Mouse (Mus musculus) kidney, postnatal 10 days (tissue): ENCODE results near the gene Abhd17c.

Source experiments
- DNase-seq: peaks from one replicate; pipeline ENCODE4 v3.0.0; 2021; ENCODE audit warnings: mixed read lengths

The Abhd17c gene

DNA sequence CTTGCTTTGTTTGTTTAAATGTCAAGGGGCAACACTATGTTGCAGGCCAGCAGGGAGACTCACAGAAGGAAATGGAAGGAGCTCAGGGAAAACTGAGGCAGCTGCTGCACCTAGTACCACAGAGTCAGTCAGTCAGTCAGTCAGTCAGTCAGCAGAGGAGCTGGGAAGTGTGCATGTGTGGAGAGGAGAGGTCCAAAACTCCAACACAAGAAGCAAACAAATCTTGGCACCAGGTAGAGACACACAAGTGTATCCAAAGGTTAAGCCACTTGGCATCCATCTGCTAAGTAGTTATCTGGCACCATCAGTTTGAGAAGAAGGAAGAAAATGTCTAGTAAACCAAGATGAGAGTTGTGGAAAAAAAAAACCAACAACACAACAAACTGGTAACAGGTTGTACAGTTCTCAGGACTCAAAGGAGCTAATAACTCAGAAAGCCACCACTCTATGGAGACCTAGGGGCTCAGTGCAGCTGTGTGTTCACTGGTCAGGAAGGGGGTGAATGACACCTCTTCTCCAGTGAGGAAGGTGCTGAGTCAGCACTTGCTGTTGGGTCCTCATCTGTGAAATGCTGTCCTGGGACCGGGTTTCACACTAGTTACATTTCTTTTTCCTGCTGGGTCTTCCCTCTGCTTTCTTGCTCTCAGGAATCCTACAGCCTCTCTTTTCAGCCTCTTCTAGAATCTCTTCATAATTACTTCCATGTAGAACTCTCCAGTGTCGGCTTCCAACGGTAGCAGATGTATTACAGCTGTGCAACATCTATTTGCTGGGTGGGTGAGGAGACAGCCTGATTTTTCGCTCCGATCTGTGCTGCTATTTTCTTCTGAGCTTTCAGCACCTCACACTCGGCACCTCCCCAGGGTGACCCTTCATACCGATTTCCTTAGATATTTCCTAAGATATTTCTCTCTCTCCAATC lies 34.8 kb downstream of the Abhd17c start:
- DNase-seq: no peak

- peak; percentile 32 for DNase-seq
Observed at GRCm38 (mm10) chr7:84115385-84115784, 36.3 kb downstream of the Abhd17c start.

- DNase-seq: no peak
Observed at GRCm38 (mm10) chr7:84114775-84115174, 36.9 kb downstream of the Abhd17c start.

GRCm38 (mm10) chr7:84113035-84113390 lies 38.7 kb downstream of the Abhd17c start:
- no peak for DNase-seq

DNA sequence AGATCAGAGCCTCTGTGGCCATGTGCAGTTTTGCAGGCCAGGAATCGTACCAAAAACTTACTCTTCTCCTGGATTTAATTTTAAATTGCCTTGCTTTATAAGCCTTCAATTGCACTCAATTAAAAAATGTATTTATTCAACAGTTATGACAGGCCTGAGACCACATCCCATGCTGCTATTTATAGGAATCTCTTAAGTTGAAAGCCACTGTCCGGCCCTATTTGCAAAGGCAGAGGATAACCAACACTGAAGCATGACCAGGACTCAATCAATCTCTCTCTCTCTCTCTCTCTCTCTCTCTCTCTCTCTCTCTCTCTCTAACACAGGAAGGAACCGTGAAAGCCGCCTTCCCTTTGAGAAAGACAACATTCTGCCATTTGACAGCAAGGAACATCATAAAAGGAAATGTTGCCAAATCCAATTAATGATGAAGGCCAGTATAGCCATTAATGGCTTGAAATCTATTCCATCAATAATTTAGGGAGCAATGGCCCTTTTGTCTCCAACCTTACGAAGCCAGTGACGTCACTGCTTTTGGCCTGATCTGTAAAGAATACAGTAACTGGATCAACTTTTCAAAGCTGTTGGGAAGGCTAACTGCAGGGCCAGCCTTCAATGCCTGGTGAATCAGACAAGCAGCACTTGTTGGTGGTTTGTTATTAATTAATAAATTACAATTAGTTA lies 39.2 kb downstream of the Abhd17c start:
- DNase-seq: no peak

DNA sequence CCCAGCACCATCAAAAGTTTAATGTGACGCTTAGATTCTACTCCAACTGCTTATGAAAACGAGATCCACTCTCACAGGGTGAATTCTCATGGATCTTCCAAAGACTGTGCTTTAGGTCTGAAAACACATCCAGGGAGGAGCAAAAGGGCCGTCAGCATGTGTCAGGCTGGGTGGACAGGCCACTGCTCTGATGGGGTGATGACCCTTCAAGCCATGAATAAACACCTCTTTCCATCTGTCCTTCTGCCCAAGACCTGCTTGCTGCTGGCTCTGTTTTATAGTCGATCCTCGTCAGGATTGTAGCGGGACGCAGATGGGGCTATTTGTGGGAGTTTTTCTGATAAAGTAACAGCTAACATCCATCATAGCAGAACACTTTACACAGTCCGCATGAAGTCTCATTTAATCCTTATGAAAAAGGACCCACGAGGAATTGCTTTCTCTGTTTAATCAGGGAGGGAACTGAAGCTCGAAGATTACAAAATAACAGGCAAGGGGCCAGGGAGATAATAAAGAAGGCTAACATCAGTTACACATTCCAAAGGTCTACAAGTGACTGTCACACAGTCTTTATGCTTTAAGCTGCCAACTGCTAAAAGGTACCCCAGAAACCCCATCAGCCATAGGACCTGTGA lies 39.9 kb downstream of the Abhd17c start:
- no peak for DNase-seq

DNA sequence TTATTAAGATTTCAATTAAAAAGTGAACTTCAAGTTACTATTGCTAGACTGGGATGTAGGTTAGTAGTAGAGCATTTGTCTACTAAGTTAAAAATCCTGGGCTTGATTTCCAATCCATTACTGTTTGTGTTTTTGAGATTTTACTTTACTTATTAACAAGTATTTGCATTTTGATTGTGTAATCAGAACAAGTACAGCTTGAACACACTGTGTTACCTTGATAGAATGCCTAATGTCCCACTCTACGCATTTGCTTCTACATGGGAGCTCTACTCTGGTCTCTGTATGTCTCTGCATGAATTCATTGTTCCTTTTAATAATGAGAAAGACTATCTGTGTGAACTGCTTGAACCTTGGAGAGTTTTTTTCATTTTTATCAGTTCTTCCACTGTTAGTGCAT lies 44.8 kb downstream of the Abhd17c start:
- DNase-seq: no peak

DNA sequence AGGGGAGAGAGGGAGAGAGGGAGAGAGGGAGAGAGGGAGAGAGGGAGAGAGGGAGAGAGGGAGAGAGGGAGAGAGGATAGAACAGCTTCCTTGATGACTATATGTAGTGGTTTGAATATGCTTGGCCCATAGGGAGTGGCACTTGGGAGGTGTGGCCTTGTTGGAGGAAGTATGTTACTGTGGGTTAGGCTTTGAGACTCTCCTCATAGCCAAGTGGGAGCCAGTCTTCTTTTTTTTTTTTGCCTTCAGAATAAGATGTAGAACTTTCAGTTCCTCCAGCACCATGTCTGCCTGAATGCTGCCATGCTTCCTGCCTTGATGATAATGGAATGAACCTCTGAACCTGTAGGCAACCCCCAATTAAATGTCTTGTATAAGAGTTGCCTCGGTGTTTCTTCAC lies 49.1 kb downstream of the Abhd17c start:
- DNase-seq: no peak

DNA sequence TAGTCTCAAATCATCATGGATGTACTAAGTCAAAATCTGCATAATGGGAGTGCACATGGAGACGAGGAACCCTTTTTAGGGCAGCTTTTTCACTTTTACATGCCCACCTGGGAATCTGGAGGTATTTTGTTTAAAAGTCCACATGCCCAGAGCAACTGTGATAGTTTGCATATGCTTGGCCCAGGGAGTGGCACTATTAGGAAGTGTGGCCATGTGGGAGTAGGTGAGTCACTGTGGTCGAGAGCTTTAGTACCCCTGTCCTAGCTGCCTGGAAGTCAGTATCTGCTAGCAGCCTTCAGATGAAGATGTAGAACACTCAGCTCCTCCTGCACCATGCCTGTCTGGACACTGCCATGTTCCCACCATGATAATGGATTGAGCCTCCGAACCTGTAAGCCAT lies 51.0 kb downstream of the Abhd17c start:
- no peak for DNase-seq

GRCm38 (mm10) chr7:84098098-84098497 lies 53.6 kb downstream of the Abhd17c start:
- DNase-seq: no peak

DNA sequence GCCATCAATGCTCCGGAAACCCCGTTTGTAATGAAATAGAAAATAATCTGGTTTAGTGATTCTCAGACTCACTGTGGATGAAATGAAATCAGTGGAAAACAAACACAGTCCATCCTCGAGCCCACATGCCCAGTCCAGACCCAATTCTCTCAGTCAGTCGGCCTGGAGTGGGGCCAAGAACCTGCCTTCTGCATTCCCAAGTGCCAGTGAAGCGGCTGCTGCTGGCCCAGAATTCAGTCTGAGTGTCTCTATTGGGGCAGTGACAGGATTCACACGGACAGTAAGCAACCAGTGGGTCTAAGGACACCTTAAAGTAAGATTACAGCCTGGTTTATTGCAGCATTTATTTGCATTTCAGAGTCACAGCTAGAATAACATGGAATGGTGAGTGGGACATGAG lies 55.2 kb downstream of the Abhd17c start:
- DNase-seq: peak; percentile 78

DNA sequence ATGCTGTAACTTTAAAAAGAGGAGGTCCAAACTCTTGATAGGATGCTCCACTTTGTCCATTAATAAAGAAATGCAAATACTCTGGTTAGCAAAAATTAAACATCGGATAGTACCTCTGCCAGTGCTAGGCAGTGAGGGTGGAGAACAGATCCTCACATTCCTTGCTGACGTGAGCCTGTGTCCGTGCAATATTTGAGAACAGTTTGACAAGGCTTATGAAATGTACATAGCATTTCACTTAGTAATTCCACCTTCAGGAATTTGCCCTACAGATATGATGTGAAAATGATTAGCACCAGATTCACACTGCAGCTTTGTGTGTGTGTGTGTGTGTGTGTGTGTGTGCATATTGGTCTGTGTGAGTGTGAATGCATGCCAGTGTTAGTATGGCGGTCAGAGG lies 60.9 kb downstream of the Abhd17c start:
- DNase-seq: no peak

- peak; percentile 33 for DNase-seq
Observed at GRCm38 (mm10) chr7:84089777-84090176, 61.9 kb downstream of the Abhd17c start.

- peak; percentile 88 for DNase-seq
Observed at GRCm38 (mm10) chr7:84088971-84089370, 62.7 kb downstream of the Abhd17c start.

- no peak for DNase-seq
Observed at GRCm38 (mm10) chr7:84088191-84088590, 63.5 kb downstream of the Abhd17c start.

DNA sequence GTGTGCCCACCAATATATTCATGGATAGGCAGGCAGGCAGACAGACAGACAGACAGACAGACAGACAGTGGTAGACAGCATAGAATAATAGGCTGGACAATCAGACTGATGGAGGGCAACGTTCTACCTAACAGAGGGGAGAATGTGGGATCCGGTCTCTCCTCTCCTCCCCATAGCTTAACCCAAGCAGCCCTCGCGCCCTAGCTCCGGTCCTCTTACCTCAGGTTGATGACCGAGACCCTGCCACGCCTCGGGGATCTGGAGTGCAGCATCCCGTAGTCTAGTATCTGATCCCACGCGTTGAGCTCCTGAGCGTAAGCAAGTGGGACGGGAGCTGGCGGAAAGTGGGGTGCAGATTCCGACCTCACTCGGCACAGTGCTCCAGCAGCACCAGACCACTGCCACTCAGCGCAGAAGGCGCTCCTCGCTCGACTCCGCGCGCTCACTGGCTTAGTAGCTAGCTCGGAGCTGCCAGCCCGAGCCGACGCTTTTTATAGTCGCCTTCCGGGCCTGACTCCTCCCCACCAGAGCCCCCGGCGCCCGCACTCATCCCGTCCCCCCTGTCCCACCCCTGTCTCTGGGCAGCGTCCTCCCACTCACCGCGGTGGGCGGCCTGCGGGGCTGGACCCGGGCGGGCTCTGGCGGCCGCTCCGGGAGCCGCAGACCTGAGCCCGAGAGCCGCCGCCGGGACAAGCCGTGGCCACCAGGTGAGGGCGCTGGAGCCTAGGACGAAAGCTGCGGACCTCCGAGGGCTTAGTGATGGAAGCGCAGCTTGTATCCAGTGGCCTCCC lies 65.5 kb downstream of the Abhd17c start, which contains the start of gene Cemip:
Gene Cemip, minus strand, starts transcription at position 464 of the 791 bp plus-strand sequence.
- peak; percentile 93 for DNase-seq

- peak; percentile 88 for DNase-seq
Observed at GRCm38 (mm10) chr7:84085049-84085945, 66.4 kb downstream of the Abhd17c start.

GRCm38 (mm10) chr7:84077257-84078013 lies 74.3 kb downstream of the Abhd17c start:
- DNase-seq: peak; percentile 27

- DNase-seq: no peak
Observed at GRCm38 (mm10) chr7:84074266-84074665, 77.4 kb downstream of the Abhd17c start.

DNA sequence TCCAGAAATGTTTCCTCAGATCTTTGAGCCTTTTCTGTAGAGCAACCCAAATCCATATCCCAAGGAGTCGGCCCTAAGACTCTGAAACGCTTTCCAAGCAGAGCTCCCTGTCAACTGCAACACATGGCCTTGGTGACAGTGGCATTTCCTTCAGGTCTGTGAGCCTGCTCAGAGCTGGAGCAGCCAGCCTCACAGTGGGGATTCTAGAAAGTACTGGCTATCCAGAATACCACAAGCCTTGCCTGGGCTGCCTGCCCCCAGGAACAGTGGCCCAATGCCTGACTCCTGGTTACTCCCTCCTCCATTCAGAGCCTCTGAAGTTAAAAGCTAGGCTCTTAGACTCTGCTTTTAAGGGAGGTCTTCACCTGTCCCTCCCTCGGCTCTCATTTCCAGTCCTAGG lies 77.8 kb downstream of the Abhd17c start:
- no peak for DNase-seq

GRCm38 (mm10) chr7:84068931-84069330 lies 82.8 kb downstream of the Abhd17c start:
- DNase-seq: no peak
